Comparison of ENCODE assay signal across 8 mouse cellular contexts in genomic region chr1:193090211-193090871, GRCm38 (mm10). TPM values are rescaled to one million over a fixed set of nuclear protein-coding genes. Genes with fewer than 3 reads are reported as not detected.
A peak's percentile ranks its signal among the peaks of the same experiment; 100 is the strongest.
DNase-seq lines count a peak whose midpoint lies in the region; ATAC-seq lines count a peak whose summit lies in the region.

No protein-coding gene starts in this region.

- no peaks in the 10 kb centered on the region for H3K9me3 ChIP-seq in midbrain, embryonic 13.5 days
- H3K9me3 ChIP-seq in midbrain, embryonic 11.5 days (ENCODE audit: control insufficient read depth, low read length): no peaks in the 10 kb centered on the region

- H3K27ac ChIP-seq in midbrain, embryonic 13.5 days: peak overlapping the region; percentile 44; the same call in 1 of the 2 replicates
- H3K27ac ChIP-seq in midbrain, embryonic 11.5 days (ENCODE audit: low read depth, low read length): no peak overlapping the region

- peaks cover 10% of the 10 kb centered on the region for H3K4me1 ChIP-seq in midbrain, embryonic 13.5 days (replicated peaks)
- no peaks in the 10 kb centered on the region for H3K4me1 ChIP-seq in midbrain, embryonic 11.5 days (ENCODE audit: control insufficient read depth, insufficient read depth, low read length)

- WGBS in midbrain, embryonic 13.5 days: 63% methylated on average over 18 of the region's 18 CpGs
- 83% methylated on average over 18 of the region's 18 CpGs for WGBS in midbrain, embryonic 11.5 days

- DNase-seq in midbrain, embryonic 11.5 days (ENCODE audit: low spot score, missing footprints): no peak
- peak; percentile 31 for DNase-seq in cerebellum, adult 9-11 months
- peak; percentile 84 to 89 for DNase-seq in gastrocnemius, postnatal 36 days
- DNase-seq in left cerebral cortex, postnatal 36 days (ENCODE audit: low spot score in 2 of 2): peak; percentile 65 to 69
- no peak for DNase-seq in embryo, embryonic 10.5 days (ENCODE audit: low spot score)
- DNase-seq in kidney, adult 8-10 months: no peak
- DNase-seq in kidney, postnatal 36 days: no peak

- no peak overlapping the region for H3K4me2 ChIP-seq in midbrain, embryonic 13.5 days (replicated peaks)
- H3K4me2 ChIP-seq in midbrain, embryonic 11.5 days: no peak overlapping the region

- intact Hi-C loops in gastrocnemius, postnatal 36 days (cut with DNase I): no loop called here
- intact Hi-C loops in left cerebral cortex, postnatal 36 days (cut with DNase I): no loop called here

- H3K36me3 ChIP-seq in midbrain, embryonic 13.5 days: no peaks in the 10 kb centered on the region
- H3K36me3 ChIP-seq in midbrain, embryonic 11.5 days (ENCODE audit: control insufficient read depth, insufficient read depth, low read length): no peaks in the 10 kb centered on the region

- H3K27me3 ChIP-seq in midbrain, embryonic 13.5 days: no peaks in the 10 kb centered on the region
- H3K27me3 ChIP-seq in midbrain, embryonic 11.5 days (ENCODE audit: control insufficient read depth, insufficient read depth, low read length): no peaks in the 10 kb centered on the region

- H3K9ac ChIP-seq in midbrain, embryonic 13.5 days (replicated peaks): no peak overlapping the region
- no peak overlapping the region for H3K9ac ChIP-seq in midbrain, embryonic 11.5 days (ENCODE audit: low read length)

- ATAC-seq in midbrain, embryonic 13.5 days: peak; percentile 48; the same call in 1 of the 2 replicates
- ATAC-seq in midbrain, embryonic 11.5 days (ENCODE audit: low FRiP score): no peak

- no peak overlapping the region for H3K4me3 ChIP-seq in midbrain, embryonic 13.5 days (replicated peaks)
- no peak overlapping the region for H3K4me3 ChIP-seq in midbrain, embryonic 11.5 days (ENCODE audit: low read depth, low read length)

RNA-seq across cellular contexts. Expression of gene Diexf, which starts 39.7 kb away (rescaled TPM):
- 8.7 and 10.2 TPM in 2 replicates for polyA plus RNA-seq in midbrain, embryonic 13.5 days (2015; fragmentation: Nextera tagmentation; extraction: Ambion mirVana)
- polyA plus RNA-seq in midbrain, embryonic 11.5 days (2014; fragmentation: Nextera tagmentation; extraction: Ambion mirVana): 8.5 and 10.7 TPM in 2 replicates
- 1 to 10 TPM; 6.0 to 7.6 TPM for total RNA-seq in gastrocnemius, postnatal 36 days (2021)
- 10 to 100 TPM; 14.3 to 20.4 TPM for total RNA-seq in left cerebral cortex, postnatal 36 days (2021)

RNA-seq across cellular contexts. Expression of gene Syt14, which starts 54.8 kb away (rescaled TPM):
- 7.4 and 8.9 TPM in 2 replicates for polyA plus RNA-seq in midbrain, embryonic 13.5 days (2015; fragmentation: Nextera tagmentation; extraction: Ambion mirVana)
- polyA plus RNA-seq in midbrain, embryonic 11.5 days (2014; fragmentation: Nextera tagmentation; extraction: Ambion mirVana): 6.3 and 6.4 TPM in 2 replicates
- total RNA-seq in gastrocnemius, postnatal 36 days (2021): under 1 TPM; 0.05 to 0.15 TPM
- 10 to 100 TPM; 20.9 to 28.3 TPM for total RNA-seq in left cerebral cortex, postnatal 36 days (2021)

Comparison
In these comparisons a context has a peak if more than half of its experiments do, and no peak if none do; other contexts are left out.
1. DNase-seq: peak in cerebellum, adult 9-11 months (single experiment), gastrocnemius, postnatal 36 days (2 of 2) and left cerebral cortex, postnatal 36 days (2 of 2); none in midbrain, embryonic 11.5 days (single experiment), embryo, embryonic 10.5 days (single experiment), kidney, adult 8-10 months (0 of 2) and kidney, postnatal 36 days (0 of 2).
2. RNA of gene Syt14, which starts 54.8 kb away (total RNA-seq): 20.9 to 28.3 TPM in left cerebral cortex, postnatal 36 days; 0.05 to 0.15 TPM in gastrocnemius, postnatal 36 days; every median in the first group is over 10 times any median in the second.